Mouse (Mus musculus): ENCODE results near the gene Ccl1. TPM values are rescaled to one million over a fixed set of nuclear protein-coding genes. Genes with fewer than 3 reads are reported as not detected.

The Ccl1 gene
- polyA plus RNA-seq, 1 experiment from 2014 or later: not detected

GRCm38 (mm10) chr11:82233991-82234390 lies 71.5 kb downstream of the Ccl1 start:
- H3K4me1 ChIP-seq (ENCODE audit: control insufficient read depth, insufficient read depth, low read length): no peaks in the 10 kb centered on the region
- no peak overlapping the region for H3K9ac ChIP-seq (ENCODE audit: low read depth, low read length)
- no peak overlapping the region for H3K27ac ChIP-seq (ENCODE audit: low read depth, low read length)
- H3K36me3 ChIP-seq (ENCODE audit: control insufficient read depth, insufficient read depth, low read length): no peaks in the 10 kb centered on the region
- no peaks in the 10 kb centered on the region for H3K9me3 ChIP-seq (replicated peaks; ENCODE audit: control insufficient read depth, low read length)
- H3K4me3 ChIP-seq (ENCODE audit: low read depth, low read length): no peak overlapping the region
- no peak overlapping the region for H3K4me2 ChIP-seq
- no peak for ATAC-seq (replicated peaks; ENCODE audit: insufficient number of reproducible peaks, low FRiP score, low TSS enrichment)
- WGBS (ENCODE audit: insufficient replicate concordance): 46% methylated on average over 6 of the region's 6 CpGs
- H3K27me3 ChIP-seq (ENCODE audit: control insufficient read depth, insufficient read depth, low read length): peaks cover 16% of the 10 kb centered on the region

DNA sequence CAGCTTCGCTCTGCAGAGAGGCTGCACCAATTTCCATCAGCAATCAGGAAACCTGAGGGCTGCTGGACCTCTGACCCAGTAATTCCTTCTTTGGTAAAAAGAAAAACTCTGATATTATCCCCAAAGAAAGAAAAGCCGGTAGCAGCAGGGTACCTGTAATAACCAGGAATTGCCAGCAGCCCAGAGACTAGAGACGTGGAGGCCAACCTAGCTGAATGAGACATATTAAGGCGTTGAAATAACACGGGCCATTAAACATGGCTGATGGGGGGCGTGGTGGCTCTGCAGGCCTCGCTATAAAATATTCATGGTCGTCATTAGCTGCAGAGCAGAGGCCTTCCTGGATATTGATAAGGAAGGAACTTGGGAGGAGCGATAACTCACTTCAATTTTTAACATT lies 78.5 kb downstream of the Ccl1 start:
- Histone ChIP-seq H3K9me3 (replicated peaks; ENCODE audit: control insufficient read depth, low read length) (no peaks in the 10 kb centered on the region), H3K9ac (ENCODE audit: low read depth, low read length) (no peak overlapping the region), H3K4me1 (ENCODE audit: control insufficient read depth, insufficient read depth, low read length) (no peaks in the 10 kb centered on the region), H3K27ac (ENCODE audit: low read depth, low read length) (no peak overlapping the region), H3K36me3 (ENCODE audit: control insufficient read depth, insufficient read depth, low read length) (no peaks in the 10 kb centered on the region), H3K4me3 (ENCODE audit: low read depth, low read length) (no peak overlapping the region), H3K4me2 (no peak overlapping the region), H3K27me3 (ENCODE audit: control insufficient read depth, insufficient read depth, low read length) (peaks cover 5% of the 10 kb centered on the region)
- WGBS (ENCODE audit: insufficient replicate concordance): 77% methylated on average over 9 of the region's 9 CpGs
- no peak for ATAC-seq (replicated peaks; ENCODE audit: insufficient number of reproducible peaks, low FRiP score, low TSS enrichment)

GRCm38 (mm10) chr11:82225936-82226335 lies 79.6 kb downstream of the Ccl1 start:
- H3K9me3 ChIP-seq (replicated peaks; ENCODE audit: control insufficient read depth, low read length): no peaks in the 10 kb centered on the region
- no peaks in the 10 kb centered on the region for H3K4me1 ChIP-seq (ENCODE audit: control insufficient read depth, insufficient read depth, low read length)
- peaks cover 5% of the 10 kb centered on the region for H3K27me3 ChIP-seq (ENCODE audit: control insufficient read depth, insufficient read depth, low read length)
- no peak overlapping the region for H3K27ac ChIP-seq (ENCODE audit: low read depth, low read length)
- no peak overlapping the region for H3K4me3 ChIP-seq (ENCODE audit: low read depth, low read length)
- 69% methylated on average over 8 of the region's 8 CpGs for WGBS (ENCODE audit: insufficient replicate concordance)
- no peak overlapping the region for H3K4me2 ChIP-seq
- H3K36me3 ChIP-seq (ENCODE audit: control insufficient read depth, insufficient read depth, low read length): no peaks in the 10 kb centered on the region
- no peak overlapping the region for H3K9ac ChIP-seq (ENCODE audit: low read depth, low read length)
- ATAC-seq (replicated peaks; ENCODE audit: insufficient number of reproducible peaks, low FRiP score, low TSS enrichment): no peak

GRCm38 (mm10) chr11:82216531-82216930 lies 89.0 kb downstream of the Ccl1 start:
- no peak overlapping the region for H3K4me2 ChIP-seq
- H3K27me3 ChIP-seq (ENCODE audit: control insufficient read depth, insufficient read depth, low read length): no peaks in the 10 kb centered on the region
- no peak overlapping the region for H3K4me3 ChIP-seq (ENCODE audit: low read depth, low read length)
- WGBS (ENCODE audit: insufficient replicate concordance): 49% methylated on average over 2 of the region's 2 CpGs
- H3K27ac ChIP-seq (ENCODE audit: low read depth, low read length): no peak overlapping the region
- H3K9ac ChIP-seq (ENCODE audit: low read depth, low read length): no peak overlapping the region
- no peak for ATAC-seq (replicated peaks; ENCODE audit: insufficient number of reproducible peaks, low FRiP score, low TSS enrichment)
- H3K4me1 ChIP-seq (ENCODE audit: control insufficient read depth, insufficient read depth, low read length): no peaks in the 10 kb centered on the region
- no peaks in the 10 kb centered on the region for H3K36me3 ChIP-seq (ENCODE audit: control insufficient read depth, insufficient read depth, low read length)
- no peaks in the 10 kb centered on the region for H3K9me3 ChIP-seq (replicated peaks; ENCODE audit: control insufficient read depth, low read length)

DNA sequence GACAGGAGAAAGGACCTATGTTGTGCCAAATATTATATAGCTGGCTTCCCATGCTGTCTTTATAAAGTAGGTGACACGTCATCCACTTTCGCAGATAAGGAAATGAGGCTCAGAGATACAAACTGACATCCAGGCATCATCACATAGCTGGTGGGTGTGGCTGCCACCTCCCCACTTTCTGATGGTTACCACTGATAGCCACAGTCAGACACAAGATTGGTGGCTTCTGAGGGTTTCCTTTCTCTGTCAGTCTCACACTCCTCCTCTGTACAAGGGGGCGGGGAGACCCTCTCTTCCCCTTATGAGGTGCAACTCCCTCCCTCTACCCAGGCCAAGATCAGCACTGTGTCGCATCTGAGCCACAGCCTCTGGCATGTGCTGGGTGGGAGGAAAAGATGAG lies 91.1 kb downstream of the Ccl1 start:
- no peak overlapping the region for H3K9ac ChIP-seq (ENCODE audit: low read depth, low read length)
- H3K4me3 ChIP-seq (ENCODE audit: low read depth, low read length): no peak overlapping the region
- WGBS (ENCODE audit: insufficient replicate concordance): 58% methylated on average over 4 of the region's 4 CpGs
- H3K4me2 ChIP-seq: no peak overlapping the region
- no peaks in the 10 kb centered on the region for H3K9me3 ChIP-seq (replicated peaks; ENCODE audit: control insufficient read depth, low read length)
- H3K4me1 ChIP-seq (ENCODE audit: control insufficient read depth, insufficient read depth, low read length): no peaks in the 10 kb centered on the region
- no peak overlapping the region for H3K27ac ChIP-seq (ENCODE audit: low read depth, low read length)
- H3K27me3 ChIP-seq (ENCODE audit: control insufficient read depth, insufficient read depth, low read length): no peaks in the 10 kb centered on the region
- no peak for ATAC-seq (replicated peaks; ENCODE audit: insufficient number of reproducible peaks, low FRiP score, low TSS enrichment)
- H3K36me3 ChIP-seq (ENCODE audit: control insufficient read depth, insufficient read depth, low read length): no peaks in the 10 kb centered on the region

GRCm38 (mm10) chr11:82206960-82207488 lies 98.5 kb downstream of the Ccl1 start:
- H3K4me1 ChIP-seq (ENCODE audit: control insufficient read depth, insufficient read depth, low read length): no peaks in the 10 kb centered on the region
- H3K4me2 ChIP-seq: no peak overlapping the region
- H3K4me3 ChIP-seq (ENCODE audit: low read depth, low read length): no peak overlapping the region
- WGBS (ENCODE audit: insufficient replicate concordance): 75% methylated on average over 2 of the region's 2 CpGs
- ATAC-seq (replicated peaks; ENCODE audit: insufficient number of reproducible peaks, low FRiP score, low TSS enrichment): no peak
- no peaks in the 10 kb centered on the region for H3K27me3 ChIP-seq (ENCODE audit: control insufficient read depth, insufficient read depth, low read length)
- H3K9ac ChIP-seq (ENCODE audit: low read depth, low read length): no peak overlapping the region
- no peak overlapping the region for H3K27ac ChIP-seq (ENCODE audit: low read depth, low read length)
- H3K36me3 ChIP-seq (ENCODE audit: control insufficient read depth, insufficient read depth, low read length): no peaks in the 10 kb centered on the region
- no peaks in the 10 kb centered on the region for H3K9me3 ChIP-seq (replicated peaks; ENCODE audit: control insufficient read depth, low read length)

DNA sequence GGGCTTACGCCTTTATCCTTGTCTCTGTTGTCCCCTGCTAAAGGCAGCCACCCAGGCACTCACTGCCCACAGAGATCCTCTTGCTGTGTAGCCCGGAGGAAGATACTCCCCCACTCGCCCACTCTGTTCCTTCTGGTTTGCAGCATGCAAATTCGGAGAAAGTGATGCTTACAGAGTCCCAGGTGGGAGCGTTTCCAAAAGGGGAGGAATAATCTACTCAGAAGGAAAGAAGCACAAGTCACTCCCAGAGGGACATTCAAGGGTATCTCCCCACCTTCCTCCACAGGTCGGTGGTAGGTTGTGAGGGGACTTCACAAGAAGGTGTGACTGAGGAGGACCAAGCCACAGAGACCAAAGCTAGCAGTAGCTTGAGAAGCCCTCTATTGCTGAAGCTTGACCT lies 100.3 kb downstream of the Ccl1 start:
- Histone ChIP-seq H3K4me1 (ENCODE audit: control insufficient read depth, insufficient read depth, low read length) (no peaks in the 10 kb centered on the region), H3K9ac (ENCODE audit: low read depth, low read length) (no peak overlapping the region), H3K36me3 (ENCODE audit: control insufficient read depth, insufficient read depth, low read length) (no peaks in the 10 kb centered on the region), H3K27me3 (ENCODE audit: control insufficient read depth, insufficient read depth, low read length) (no peaks in the 10 kb centered on the region), H3K27ac (ENCODE audit: low read depth, low read length) (no peak overlapping the region), H3K9me3 (replicated peaks; ENCODE audit: control insufficient read depth, low read length) (no peaks in the 10 kb centered on the region), H3K4me3 (ENCODE audit: low read depth, low read length) (no peak overlapping the region), H3K4me2 (no peak overlapping the region)
- no peak for ATAC-seq (replicated peaks; ENCODE audit: insufficient number of reproducible peaks, low FRiP score, low TSS enrichment)
- 81% methylated on average over 6 of the region's 6 CpGs for WGBS (ENCODE audit: insufficient replicate concordance)

DNA sequence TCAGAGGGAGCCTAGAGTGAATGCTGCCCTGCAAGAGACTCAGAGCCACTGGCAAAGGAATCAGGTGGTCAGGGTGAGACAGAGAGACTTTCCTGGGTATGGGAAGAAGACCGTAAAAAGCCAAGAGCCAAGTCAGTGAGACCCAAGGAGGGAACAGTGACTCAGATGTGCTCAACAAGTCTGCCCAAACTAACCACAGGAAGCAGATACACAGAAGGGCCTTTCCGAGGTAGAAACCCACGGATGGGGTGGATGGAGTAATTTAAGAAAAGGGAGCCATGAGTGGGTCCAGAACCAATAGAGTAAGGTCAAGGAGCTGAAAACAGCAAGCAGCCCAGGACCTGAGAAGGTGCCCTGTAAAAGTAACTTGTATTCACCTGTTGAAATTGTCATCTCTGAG lies 101.8 kb downstream of the Ccl1 start:
- WGBS (ENCODE audit: insufficient replicate concordance): 91% methylated on average over 3 of the region's 3 CpGs
- ATAC-seq (replicated peaks; ENCODE audit: insufficient number of reproducible peaks, low FRiP score, low TSS enrichment): no peak
- no peak overlapping the region for H3K27ac ChIP-seq (ENCODE audit: low read depth, low read length)
- no peak overlapping the region for H3K9ac ChIP-seq (ENCODE audit: low read depth, low read length)
- no peak overlapping the region for H3K4me3 ChIP-seq (ENCODE audit: low read depth, low read length)
- no peak overlapping the region for H3K4me2 ChIP-seq
- no peaks in the 10 kb centered on the region for H3K9me3 ChIP-seq (replicated peaks; ENCODE audit: control insufficient read depth, low read length)
- H3K4me1 ChIP-seq (ENCODE audit: control insufficient read depth, insufficient read depth, low read length): no peaks in the 10 kb centered on the region
- no peaks in the 10 kb centered on the region for H3K27me3 ChIP-seq (ENCODE audit: control insufficient read depth, insufficient read depth, low read length)
- no peaks in the 10 kb centered on the region for H3K36me3 ChIP-seq (ENCODE audit: control insufficient read depth, insufficient read depth, low read length)

GRCm38 (mm10) chr11:82197774-82198173 lies 107.7 kb downstream of the Ccl1 start:
- Histone ChIP-seq H3K27me3 (ENCODE audit: control insufficient read depth, insufficient read depth, low read length) (no peaks in the 10 kb centered on the region), H3K27ac (ENCODE audit: low read depth, low read length) (no peak overlapping the region), H3K4me1 (ENCODE audit: control insufficient read depth, insufficient read depth, low read length) (no peaks in the 10 kb centered on the region), H3K4me3 (ENCODE audit: low read depth, low read length) (no peak overlapping the region), H3K4me2 (no peak overlapping the region), H3K36me3 (ENCODE audit: control insufficient read depth, insufficient read depth, low read length) (no peaks in the 10 kb centered on the region), H3K9me3 (replicated peaks; ENCODE audit: control insufficient read depth, low read length) (no peaks in the 10 kb centered on the region), H3K9ac (ENCODE audit: low read depth, low read length) (no peak overlapping the region)
- no peak for ATAC-seq (replicated peaks; ENCODE audit: insufficient number of reproducible peaks, low FRiP score, low TSS enrichment)
- WGBS (ENCODE audit: insufficient replicate concordance): 79% methylated on average over 3 of the region's 3 CpGs

Data from heart, embryonic 11.5 days (tissue).